Mouse (Mus musculus) lung, adult 2 months (tissue): ENCODE measurements around the gene Majin.

Source experiments
- CTCF ChIP-seq: fragments of 200-500 bp; IDR thresholded peaks from 2 replicates; pipeline ENCODE4 v1.5.1; 2011; ENCODE audit warnings: mild to moderate bottlenecking, low read length, control low read depth; ENCODE audit not compliant: insufficient read depth
- POLR2A ChIP-seq: fragments of 200-500 bp; IDR thresholded peaks from 2 replicates; pipeline ENCODE4 v1.6.1; 2011; ENCODE audit warnings: low read depth, mild to moderate bottlenecking, control low read depth, low read length, borderline replicate concordance; ENCODE audit errors: extremely low read depth

DNA sequence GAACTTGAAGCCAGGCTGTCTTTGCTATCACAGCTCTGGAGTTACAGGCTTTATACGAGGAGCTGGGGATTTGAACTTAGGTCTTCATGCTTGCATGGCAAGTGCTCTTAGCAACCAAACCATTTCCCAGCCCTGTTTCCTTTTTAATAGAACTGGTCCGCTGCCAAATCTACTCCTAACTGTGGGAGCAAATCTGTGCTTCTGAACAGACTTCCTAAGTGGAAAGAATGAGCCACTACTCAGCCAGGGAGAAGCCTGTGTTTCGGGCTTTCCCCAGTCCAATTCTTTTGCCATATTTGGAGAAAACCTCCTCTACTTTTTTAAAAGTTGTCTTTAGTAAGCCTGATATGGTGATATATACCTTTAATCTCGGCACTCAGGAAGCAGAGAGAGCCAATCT lies 88.5 kb downstream of the Majin start:
- no peak for TF ChIP-seq CTCF
- no peak for TF ChIP-seq POLR2A
